Mouse (Mus musculus) kidney, adult 2 months (tissue): ENCODE results near the gene Tmem200b. TPM values are rescaled to one million over a fixed set of nuclear protein-coding genes. Genes with fewer than 3 reads are reported as not detected.
A peak's percentile ranks its signal among the peaks of the same experiment; 100 is the strongest.

Source experiments
- DNase-seq: peaks from one replicate; pipeline ENCODE4 v3.0.0; 2021
- H3K27ac ChIP-seq: fragments of 200-500 bp; 2 replicates; pipeline ENCODE4 v1.5.1; 2012; ENCODE audit warnings: low read depth, low read length, control low read depth, inconsistent platforms; ENCODE audit not compliant: insufficient read depth
- H3K27me3 ChIP-seq: fragments of 200-500 bp; replicated peaks from 2 replicates; pipeline ENCODE4 v1.6.1; 2012; ENCODE audit warnings: mild to moderate bottlenecking, moderate library complexity, low read length, inconsistent platforms; ENCODE audit not compliant: control insufficient read depth, insufficient read depth
- H3K36me3 ChIP-seq: fragments of 200-500 bp; 2 replicates; pipeline ENCODE4 v1.6.1; 2012; ENCODE audit warnings: mild to moderate bottlenecking, moderate library complexity, low read length, inconsistent platforms; ENCODE audit not compliant: control insufficient read depth, insufficient read depth
- H3K4me1 ChIP-seq: fragments of 200-500 bp; 2 replicates; pipeline ENCODE4 v1.6.1; 2011; ENCODE audit warnings: low read length; ENCODE audit not compliant: control insufficient read depth, insufficient read depth
- H3K4me3 ChIP-seq: fragments of 200-500 bp; 2 replicates; pipeline ENCODE4 v1.5.1; 2011; ENCODE audit warnings: mild to moderate bottlenecking, low read depth, low read length, control low read depth; ENCODE audit not compliant: insufficient read depth
- CTCF ChIP-seq: fragments of 200-500 bp; conservative IDR thresholded peaks from 2 replicates; pipeline ENCODE4 v1.5.1; 2011; ENCODE audit warnings: low read depth, mild to moderate bottlenecking, control low read depth, low read length, moderate library complexity, mixed read lengths; ENCODE audit not compliant: insufficient read depth, insufficient read length
- POLR2A ChIP-seq: fragments of 200-500 bp; IDR thresholded peaks from one replicate; pipeline ENCODE4 v1.6.1; 2011; ENCODE audit warnings: low read depth, low read length, control low read depth
- WGBS: fragments of 180-500 bp; shearing (Covaris S2); methylation state at CpG from one replicate; pipeline ENCODE4 v1.1.7; 2018; 5-methylcytosine and 5-hydroxymethylcytosine counted together
- polyA plus RNA-seq: library from polyadenylated mRNA; depleted of rRNA; stranded (reverse); fragments of >200 nt; gene quantifications from 2 replicates; pipeline ENCODE4 v1.2.3, GENCODE M21; 2012; rRNA removed

Gene Tmem200b
- polyA plus RNA-seq: 11.3 and 17.0 TPM in 2 replicates

- DNase-seq: peak; percentile 49
- peak within 1 kb of the TSS; percentile 69 for H3K27ac ChIP-seq
- peak within 1 kb of the TSS; percentile 64 for H3K4me3 ChIP-seq
- TF ChIP-seq POLR2A: no peak
- TF ChIP-seq CTCF: no peak
- H3K27me3 ChIP-seq: no peaks in the 10 kb centered on the region
- H3K4me1 ChIP-seq: peaks cover 10% of the 10 kb centered on the region
- 7% methylated on average over 124 of the region's 130 CpGs for WGBS
- peaks cover 2% of the 10 kb centered on the region; the same call in 1 of the 2 replicates for H3K36me3 ChIP-seq
Measured at GRCm38 (mm10) chr4:131921461-131922346, at the start of gene Tmem200b. TSS of gene Tmem200b (plus strand) at chr4:131921771.

GRCm38 (mm10) chr4:131872672-131873292 is 48.8 kb upstream of the Tmem200b start:
- H3K4me1 ChIP-seq: peaks cover 17% of the 10 kb centered on the region
- WGBS: 5% methylated on average over 11 of the region's 11 CpGs
- H3K27me3 ChIP-seq: no peaks in the 10 kb centered on the region
- peak overlapping the region; percentile 74 for H3K27ac ChIP-seq
- no peaks in the 10 kb centered on the region for H3K36me3 ChIP-seq
- DNase-seq: no peak
- peak overlapping the region; percentile 43 for H3K4me3 ChIP-seq
- TF ChIP-seq CTCF: no peak

GRCm38 (mm10) chr4:131873293-131874168 is 48.0 kb upstream of the Tmem200b start, which contains the start of gene Srsf4:
TSS of gene Srsf4 (plus strand) at chr4:131873617.
- Histone ChIP-seq H3K4me3 (peak within 1 kb of the TSS; percentile 90), H3K27ac (peak within 1 kb of the TSS; percentile 94), H3K36me3 (no peaks in the 10 kb centered on the region), H3K27me3 (no peaks in the 10 kb centered on the region), H3K4me1 (peaks cover 23% of the 10 kb centered on the region)
- DNase-seq: peak; percentile 97
- 1% methylated on average over 107 of the region's 116 CpGs for WGBS
- TF ChIP-seq CTCF (no peak), POLR2A (peak; percentile 79)

- H3K27me3 ChIP-seq: no peaks in the 10 kb centered on the region
- DNase-seq: no peak
- H3K36me3 ChIP-seq: no peaks in the 10 kb centered on the region
- H3K27ac ChIP-seq: peak overlapping the region; percentile 94
- peaks cover 27% of the 10 kb centered on the region for H3K4me1 ChIP-seq
- TF ChIP-seq POLR2A (no peak), CTCF (no peak)
- H3K4me3 ChIP-seq: peak overlapping the region; percentile 90
- 0% methylated on average over 20 of the region's 20 CpGs for WGBS
Measured at GRCm38 (mm10) chr4:131874169-131874536, 47.4 kb upstream of the Tmem200b start.

- DNase-seq: no peak
- Histone ChIP-seq H3K27me3 (no peaks in the 10 kb centered on the region), H3K27ac (peak overlapping the region; percentile 94), H3K4me1 (peaks cover 31% of the 10 kb centered on the region), H3K4me3 (peak overlapping the region; percentile 90), H3K36me3 (no peaks in the 10 kb centered on the region)
- no peak for TF ChIP-seq POLR2A
- TF ChIP-seq CTCF: no peak
- WGBS: under 1% methylated on average over 11 of the region's 11 CpGs
Measured at GRCm38 (mm10) chr4:131874567-131874966, 47.0 kb upstream of the Tmem200b start.

- H3K27me3 ChIP-seq: no peaks in the 10 kb centered on the region
- DNase-seq: no peak
- no peaks in the 10 kb centered on the region for H3K36me3 ChIP-seq
- peaks cover 36% of the 10 kb centered on the region for H3K4me1 ChIP-seq
- H3K4me3 ChIP-seq: peak overlapping the region; percentile 32
- H3K27ac ChIP-seq: no peak overlapping the region
- TF ChIP-seq POLR2A (no peak), CTCF (no peak)
- WGBS: 28% methylated on average over 3 of the region's 3 CpGs
Measured at GRCm38 (mm10) chr4:131875242-131875641, 46.3 kb upstream of the Tmem200b start.
